Mouse (Mus musculus) E14TG2a.4 (cell line): Measurements from ENCODE around the gene Raf1.
"Not testable (repeated sequence)": the region's sequence is repeated elsewhere in the genome, so short reads cannot be mapped to it uniquely, and the experiment has no call there.

Source experiments
- H3K27me3 ChIP-seq: 2 replicates; pipeline ENCODE4 v1.6.1; 2014; ENCODE audit warnings: low read length, control low read depth; ENCODE audit not compliant: insufficient read depth
- H3K36me3 ChIP-seq: 2 replicates; pipeline ENCODE4 v1.6.1; 2014; ENCODE audit warnings: low read length, control low read depth; ENCODE audit not compliant: insufficient read depth
- H3K4me1 ChIP-seq: replicated peaks from 2 replicates; pipeline ENCODE4 v1.6.1; 2014; ENCODE audit warnings: low read depth, low read length, control low read depth
- H3K4me3 ChIP-seq: replicated peaks from 2 replicates; pipeline ENCODE4 v1.5.1; 2014; ENCODE audit warnings: mild to moderate bottlenecking, low read length
- H3K9me3 ChIP-seq: 2 replicates; pipeline ENCODE4 v1.6.1; 2014; ENCODE audit warnings: low read length, control low read depth
- CTCF ChIP-seq: conservative IDR thresholded peaks from 2 replicates; pipeline ENCODE4 v1.5.1; 2014; ENCODE audit warnings: low read length
- NANOG ChIP-seq: IDR thresholded peaks from 2 replicates; pipeline ENCODE4 v1.6.1; 2014; ENCODE audit warnings: borderline replicate concordance, low read length, mixed read lengths
- POU5F1 ChIP-seq: IDR thresholded peaks from 2 replicates; pipeline ENCODE4 v1.6.1; 2014; ENCODE audit warnings: low read length, borderline replicate concordance

The Raf1 gene

DNA sequence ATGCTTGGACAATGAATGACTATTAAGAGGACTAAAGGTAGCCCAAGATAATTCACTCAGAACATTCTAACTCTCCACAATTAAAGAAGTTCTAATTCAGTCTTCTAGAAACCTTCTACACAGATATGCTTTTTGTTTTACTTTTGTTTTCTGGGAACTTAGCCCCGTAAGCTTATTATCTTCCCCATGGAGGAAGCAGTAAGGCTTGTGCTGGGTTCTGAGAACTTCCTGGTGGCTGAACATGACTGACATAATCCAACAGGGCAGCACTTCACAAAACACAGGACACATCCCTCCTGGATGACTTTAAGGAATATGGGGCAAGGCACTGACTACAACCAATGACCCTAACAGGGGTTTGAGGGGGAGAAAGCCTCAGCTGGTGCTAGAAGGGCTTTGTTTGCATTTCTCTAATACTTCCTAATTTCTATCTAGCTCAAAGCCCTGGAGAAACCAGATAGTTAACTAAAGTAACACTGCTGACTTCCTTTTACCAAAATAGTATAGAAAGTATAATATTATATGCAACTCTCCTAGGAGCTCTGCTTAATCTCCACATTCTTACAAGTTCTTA is 26.6 kb downstream of the Raf1 start:
- H3K36me3 ChIP-seq, result peaks cover 6% of the 10 kb centered on the region
- H3K27me3 ChIP-seq, result no peaks in the 10 kb centered on the region
- no peaks in the 10 kb centered on the region for H3K9me3 ChIP-seq
- TF ChIP-seq POU5F1 (no peak), CTCF (no peak), NANOG (no peak)
- peaks cover 99% of the 10 kb centered on the region for H3K4me1 ChIP-seq
- 0 out of 2 replicates have a peak overlapping the region, but pooled peaks have one; percentile 14 for H3K4me3 ChIP-seq

DNA sequence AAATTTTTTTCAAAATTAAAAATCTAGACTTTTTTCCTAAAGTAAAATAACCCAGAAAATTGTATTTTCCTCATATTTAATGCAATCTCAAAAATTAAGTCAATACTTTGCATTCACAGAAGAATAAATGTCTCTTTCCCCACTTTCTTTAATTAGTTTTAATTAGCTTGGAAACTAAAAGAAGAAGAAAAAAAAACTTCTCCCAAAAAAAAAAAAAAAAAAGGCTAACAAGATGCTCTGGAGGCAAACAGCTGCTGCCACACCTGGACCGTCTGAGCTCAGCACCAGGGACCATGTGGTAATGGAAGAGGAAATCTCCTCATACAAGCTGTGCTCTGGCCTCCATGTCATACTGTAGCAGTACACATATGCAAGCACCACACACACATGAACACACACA is 33.1 kb downstream of the Raf1 start:
- H3K4me3 ChIP-seq, result no peak overlapping the region
- no peaks in the 10 kb centered on the region for H3K9me3 ChIP-seq
- H3K4me1 ChIP-seq, result peaks cover 48% of the 10 kb centered on the region
- H3K27me3 ChIP-seq, result no peaks in the 10 kb centered on the region
- peaks cover 50% of the 10 kb centered on the region for H3K36me3 ChIP-seq
- TF ChIP-seq POU5F1, result no peak
- TF ChIP-seq NANOG, result no peak
- no peak for TF ChIP-seq CTCF

DNA sequence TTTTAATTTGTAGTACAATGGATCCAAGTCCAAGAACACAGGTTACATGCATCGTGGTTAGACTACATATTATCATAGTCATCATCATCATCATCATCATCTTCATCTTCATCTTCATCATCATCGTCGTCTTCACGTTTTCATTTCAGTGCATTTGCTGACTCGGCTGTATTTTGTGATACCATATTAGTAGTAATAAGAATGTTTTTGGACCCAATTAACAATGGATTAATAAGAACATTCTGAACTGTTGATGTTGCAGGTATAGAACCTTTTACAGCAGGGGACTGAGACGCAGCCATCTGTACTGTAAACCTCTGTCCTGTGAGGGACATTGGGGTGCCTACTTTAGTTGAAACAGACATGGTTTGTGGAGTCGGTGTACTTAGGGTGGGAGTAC is 38.2 kb downstream of the Raf1 start:
- not testable (repeated sequence) for H3K4me1 ChIP-seq, H3K4me3 ChIP-seq, H3K9me3 ChIP-seq, H3K27me3 ChIP-seq
- peaks cover 90% of the 10 kb centered on the region for H3K36me3 ChIP-seq

DNA sequence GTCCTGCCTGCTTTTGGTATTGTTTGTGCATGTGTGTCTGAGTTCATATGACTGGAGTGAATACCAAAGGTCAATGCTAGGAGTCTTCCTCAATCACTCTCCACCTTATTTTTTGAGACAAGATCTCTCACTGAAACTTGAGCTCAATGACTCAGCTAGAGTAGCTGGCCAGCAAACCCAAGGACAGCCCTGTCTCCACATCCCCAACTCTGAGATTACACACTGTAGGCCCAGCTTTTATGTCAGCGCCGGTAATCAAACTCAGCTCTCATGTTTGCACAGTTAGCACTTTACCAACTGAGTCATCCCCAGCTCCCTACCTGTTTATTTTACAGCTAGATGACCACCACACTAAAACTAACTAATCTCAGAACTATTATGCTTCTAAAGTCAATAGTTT is 42.4 kb downstream of the Raf1 start:
- Histone ChIP-seq H3K27me3 (no peaks in the 10 kb centered on the region), H3K36me3 (peaks cover 96% of the 10 kb centered on the region), H3K4me3 (no peak overlapping the region), H3K4me1 (0 out of 2 replicates have a peak, but pooled peaks cover 6% of the 10 kb centered on the region), H3K9me3 (no peaks in the 10 kb centered on the region)
- TF ChIP-seq NANOG (no peak), CTCF (no peak), POU5F1 (no peak)

DNA sequence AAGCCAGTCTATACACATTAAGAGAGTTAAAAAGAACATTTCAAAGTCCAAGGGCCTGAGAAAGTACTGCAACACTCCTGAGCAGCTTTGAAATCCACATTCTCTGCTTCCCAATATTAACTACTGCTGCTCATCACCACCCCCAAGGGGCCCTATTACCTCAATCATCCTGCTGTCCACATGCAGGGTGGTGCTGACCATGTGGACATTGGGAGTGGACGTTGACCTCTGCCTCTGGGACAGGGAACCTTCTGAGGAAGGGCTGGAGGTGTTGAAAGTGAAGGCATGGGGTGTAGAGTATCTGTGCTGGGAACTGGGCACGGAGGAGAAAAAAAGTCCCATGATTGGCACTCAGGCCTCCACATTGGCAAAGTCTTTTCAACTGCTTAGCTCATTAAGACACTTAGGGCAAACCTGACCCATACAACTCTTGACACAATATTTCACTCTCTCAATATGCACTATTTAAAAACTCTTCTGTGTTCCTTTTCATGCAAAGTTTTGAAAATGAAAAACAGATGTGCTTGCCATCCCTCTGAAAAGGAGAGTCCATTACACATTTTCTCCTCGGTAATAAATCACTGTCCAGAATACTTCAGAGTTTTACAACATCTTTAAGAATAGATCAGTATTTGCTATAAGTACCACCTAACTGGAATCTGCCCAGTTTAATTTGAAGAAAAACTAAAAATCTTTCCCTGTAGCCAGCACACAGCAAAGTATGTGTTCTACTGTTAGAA is 45.2 kb downstream of the Raf1 start:
- H3K36me3 ChIP-seq, result peaks cover 98% of the 10 kb centered on the region
- H3K4me3 ChIP-seq, result no peak overlapping the region
- no peaks in the 10 kb centered on the region for H3K9me3 ChIP-seq
- no peak for TF ChIP-seq NANOG
- no peak for TF ChIP-seq POU5F1
- no peak for TF ChIP-seq CTCF
- H3K27me3 ChIP-seq, result no peaks in the 10 kb centered on the region
- 0 out of 2 replicates have a peak, but pooled peaks cover 6% of the 10 kb centered on the region for H3K4me1 ChIP-seq

DNA sequence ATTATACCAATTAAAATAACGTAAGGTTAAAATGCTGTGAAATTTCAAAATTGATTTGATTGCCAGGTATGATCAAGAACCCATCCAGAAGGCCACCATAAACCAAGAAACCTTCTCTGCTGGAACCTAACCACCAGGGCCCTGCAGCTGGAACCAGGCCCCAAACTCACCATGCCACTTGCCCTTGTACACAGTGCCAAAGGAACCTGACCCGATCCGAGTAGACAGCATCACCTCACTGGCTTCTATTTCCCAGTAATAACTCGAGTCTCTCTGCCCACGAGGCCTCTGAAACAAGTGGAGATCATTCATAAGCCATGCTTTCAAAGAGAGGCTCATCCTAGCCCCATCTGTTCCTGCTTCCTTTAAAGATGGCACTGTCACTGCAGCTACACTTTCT is 50.3 kb downstream of the Raf1 start:
- no peak for TF ChIP-seq POU5F1
- no peak for TF ChIP-seq CTCF
- no peak for TF ChIP-seq NANOG
- H3K36me3 ChIP-seq, result peaks cover 99% of the 10 kb centered on the region
- H3K4me3 ChIP-seq, result no peak overlapping the region
- H3K4me1 ChIP-seq, result peaks cover 13% of the 10 kb centered on the region
- no peaks in the 10 kb centered on the region for H3K27me3 ChIP-seq
- no peaks in the 10 kb centered on the region for H3K9me3 ChIP-seq

DNA sequence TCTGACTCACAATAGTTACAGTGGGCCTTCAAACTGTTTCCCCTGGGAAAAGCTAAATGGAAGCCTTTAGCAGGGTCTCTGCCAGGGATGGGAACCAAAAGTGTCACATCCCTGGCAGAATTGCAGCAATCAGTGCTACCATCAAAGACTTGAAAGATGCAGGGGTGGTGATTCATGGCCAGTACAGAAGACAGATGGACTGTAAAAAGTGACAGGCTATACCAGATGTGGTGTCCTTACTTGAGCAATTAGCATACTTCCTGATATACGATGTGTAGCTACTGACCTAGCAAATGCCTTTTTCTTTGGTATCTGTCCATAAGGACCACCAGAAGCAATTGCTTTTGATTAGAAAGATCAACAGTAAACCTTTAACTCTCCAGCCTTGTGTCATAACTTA is 55.5 kb downstream of the Raf1 start:
- Histone ChIP-seq H3K27me3 (no peaks in the 10 kb centered on the region), H3K9me3 (0 out of 2 replicates have a peak, but pooled peaks cover 5% of the 10 kb centered on the region), H3K4me3 (no peak overlapping the region), H3K4me1 (peaks cover 40% of the 10 kb centered on the region), H3K36me3 (peaks cover 100% of the 10 kb centered on the region)
- TF ChIP-seq NANOG (no peak), CTCF (no peak), POU5F1 (no peak)

DNA sequence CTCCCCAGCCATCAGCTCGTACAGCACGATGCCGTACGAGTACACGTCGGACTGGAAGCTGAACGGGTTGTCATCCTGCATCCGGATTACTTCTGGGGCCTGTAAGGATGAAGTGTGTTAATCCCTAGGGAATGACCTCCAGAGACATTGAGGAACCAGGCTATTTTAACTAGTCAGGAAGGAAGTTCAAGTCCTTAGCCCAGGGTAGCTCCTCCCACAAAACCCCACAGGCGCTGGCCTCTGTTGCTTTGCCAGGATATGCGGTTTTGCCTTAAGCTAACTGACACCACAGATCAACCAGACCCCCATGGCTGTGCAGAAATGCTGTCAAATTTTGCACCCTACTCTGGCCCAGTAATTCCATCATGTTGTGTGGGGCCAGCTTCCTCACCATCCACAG is 56.6 kb downstream of the Raf1 start:
- peaks cover 14% of the 10 kb centered on the region for H3K9me3 ChIP-seq
- H3K4me3 ChIP-seq, result no peak overlapping the region
- no peaks in the 10 kb centered on the region for H3K27me3 ChIP-seq
- H3K36me3 ChIP-seq, result peaks cover 100% of the 10 kb centered on the region
- peaks cover 40% of the 10 kb centered on the region for H3K4me1 ChIP-seq
- no peak for TF ChIP-seq CTCF
- TF ChIP-seq NANOG, result no peak
- no peak for TF ChIP-seq POU5F1

DNA sequence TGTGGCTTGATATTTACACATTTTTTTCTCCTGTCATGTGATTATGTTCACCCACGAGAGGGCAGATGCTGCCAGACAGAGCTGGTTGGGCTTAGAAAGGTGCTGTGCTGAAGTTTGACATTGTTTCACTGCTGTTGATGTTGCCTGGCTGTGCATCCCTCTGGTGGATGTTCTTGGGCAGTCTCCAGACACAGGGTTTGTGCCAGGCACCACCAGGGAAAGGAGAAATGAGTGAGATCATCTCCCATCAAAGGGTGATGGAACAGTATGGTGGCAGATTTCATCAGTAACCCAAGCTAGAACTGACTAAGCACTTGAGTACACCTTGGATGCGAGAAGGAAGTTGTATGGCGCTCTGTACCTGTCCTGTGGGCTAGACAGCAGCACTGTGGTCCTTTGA is 60.5 kb downstream of the Raf1 start:
- Histone ChIP-seq H3K4me1 (peaks cover 31% of the 10 kb centered on the region), H3K4me3 (no peak overlapping the region), H3K36me3 (peaks cover 100% of the 10 kb centered on the region), H3K27me3 (no peaks in the 10 kb centered on the region), H3K9me3 (peaks cover 22% of the 10 kb centered on the region)
- no peak for TF ChIP-seq CTCF
- TF ChIP-seq POU5F1, result no peak
- TF ChIP-seq NANOG, result no peak
